Mouse (Mus musculus) layer of hippocampus, postnatal 36 days (tissue): ENCODE measurements at regions not wholly inside any gene's neighbourhood (a gene's known extent, or its start where the extent isn't known, plus 50 kb on each side); places are given as distances from the start of the nearest gene placed in this dataset.
A peak's percentile ranks its signal among the peaks of the same experiment; 100 is the strongest.
"Not testable (repeated sequence)": the region's sequence is repeated elsewhere in the genome, so short reads cannot be mapped to it uniquely, and the experiment has no call there.

Experiments used
- DNase-seq, 2 experiments: peaks; one replicate each; pipeline ENCODE4 v3.0.0; 2022

DNA sequence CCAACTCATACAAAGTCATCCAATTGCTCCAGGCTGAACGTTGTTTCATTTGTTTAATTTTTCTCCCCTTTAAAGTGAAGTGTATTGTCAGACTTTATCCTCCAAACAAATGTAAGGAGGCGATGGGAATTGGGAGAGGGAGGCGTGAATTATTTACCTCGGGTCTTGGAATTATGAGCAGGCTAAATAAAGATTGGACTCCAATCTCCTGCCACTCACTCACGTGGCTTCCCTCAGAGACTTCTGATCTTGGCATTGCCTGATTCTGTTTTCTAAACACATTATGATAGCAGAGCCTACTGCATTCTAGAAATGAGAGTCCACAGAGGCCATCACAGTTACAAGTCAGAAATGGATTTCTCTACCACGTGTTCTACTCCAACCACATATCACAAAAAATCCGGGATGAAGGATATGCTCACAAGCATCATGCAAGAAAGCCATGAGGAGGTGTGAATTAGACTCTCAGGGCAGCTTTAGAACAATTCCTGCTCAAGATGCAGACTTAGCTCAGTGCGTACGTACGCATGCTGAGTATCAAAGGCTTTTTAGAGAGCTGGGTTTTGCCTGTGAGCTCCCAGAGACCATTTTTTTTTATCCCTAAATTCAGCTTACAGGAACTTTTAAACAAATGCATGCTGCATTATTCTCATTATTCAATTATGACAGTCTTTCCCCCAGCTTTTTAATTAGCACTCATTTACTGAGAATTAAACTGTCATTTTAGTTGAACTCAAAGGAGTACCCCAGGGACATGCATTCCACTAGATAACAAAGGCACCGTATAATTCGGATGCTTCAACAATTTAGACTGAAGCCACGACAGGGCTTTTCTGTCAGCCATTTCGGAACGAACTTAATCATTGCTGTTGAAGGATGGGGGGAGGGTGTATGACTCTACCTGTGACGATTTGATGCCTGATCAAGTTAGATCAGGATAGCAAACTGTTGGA is 269.2 kb upstream of the Ubash3b start:
- no peak for DNase-seq

DNA sequence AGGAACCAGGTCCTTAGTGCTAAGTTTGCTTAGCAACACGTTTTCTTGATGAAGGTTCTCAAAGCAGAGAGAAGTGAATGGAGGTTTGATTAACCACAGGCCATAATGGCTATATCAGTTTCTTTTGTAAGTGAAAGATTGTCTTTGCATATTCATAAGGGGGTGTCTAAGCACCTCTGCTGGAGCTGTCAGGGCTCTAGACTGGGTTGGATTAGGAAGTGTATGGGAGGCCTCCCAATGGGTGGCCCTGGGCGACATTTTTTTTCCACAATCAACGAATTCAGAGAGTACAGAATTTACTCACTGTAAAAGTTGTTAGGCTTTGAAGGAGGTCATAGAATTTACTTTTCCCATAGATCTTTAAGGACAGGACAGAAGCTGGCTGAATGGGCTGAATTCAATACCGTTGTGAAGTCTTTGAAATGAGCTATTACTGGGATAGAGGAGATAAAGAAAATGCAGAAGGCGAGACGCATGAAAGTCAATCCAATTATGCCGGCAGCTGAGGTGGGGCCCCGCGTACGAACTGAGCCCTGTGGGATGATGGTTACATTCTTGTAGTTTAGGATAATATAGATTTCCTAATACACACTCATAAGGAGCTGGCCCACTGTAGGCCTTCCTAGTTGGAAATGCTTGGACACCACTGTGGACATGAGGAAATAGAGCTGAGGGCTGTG is 268.4 kb upstream of the Ubash3b start:
- DNase-seq = no peak

DNA sequence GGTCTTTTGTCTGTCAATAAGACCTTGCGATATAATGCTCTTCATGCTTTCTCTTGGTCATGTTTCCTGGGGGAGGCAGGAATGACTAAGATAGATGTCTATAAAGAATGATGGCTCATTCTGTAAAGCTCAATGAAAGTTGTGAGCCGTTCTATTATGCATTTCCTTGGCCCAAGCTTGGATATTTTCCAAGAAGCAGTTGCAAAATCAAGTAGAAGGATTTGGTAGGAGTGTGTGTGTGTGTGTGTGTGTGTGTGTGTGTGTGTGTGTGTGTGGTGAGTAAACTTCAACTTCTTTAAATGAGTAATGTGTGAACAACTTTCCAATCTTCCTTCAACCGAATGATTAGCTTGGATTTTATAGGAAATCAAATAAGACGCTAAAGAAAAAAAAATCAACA is 267.7 kb upstream of the Ubash3b start:
- no peak for DNase-seq

DNA sequence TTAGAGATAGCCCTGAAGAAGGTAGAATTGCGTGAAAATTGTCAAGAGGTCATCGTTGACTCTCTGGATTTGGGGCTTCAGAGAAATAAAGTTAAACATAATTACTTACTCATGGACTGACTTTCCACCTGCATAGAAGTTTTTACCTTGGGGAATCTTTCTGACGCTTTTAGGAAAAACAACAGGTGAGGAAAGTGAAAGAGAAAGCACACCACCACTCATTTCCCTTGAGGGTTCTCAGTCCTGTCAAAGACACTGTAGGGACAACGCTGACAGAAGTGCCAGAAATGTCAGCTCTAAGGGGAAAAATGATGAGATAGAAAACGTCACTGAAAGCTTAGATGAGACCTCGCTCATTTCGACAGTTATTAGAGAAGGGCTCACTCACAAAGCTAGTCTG is 265.2 kb upstream of the Ubash3b start:
- DNase-seq = no peak

DNA sequence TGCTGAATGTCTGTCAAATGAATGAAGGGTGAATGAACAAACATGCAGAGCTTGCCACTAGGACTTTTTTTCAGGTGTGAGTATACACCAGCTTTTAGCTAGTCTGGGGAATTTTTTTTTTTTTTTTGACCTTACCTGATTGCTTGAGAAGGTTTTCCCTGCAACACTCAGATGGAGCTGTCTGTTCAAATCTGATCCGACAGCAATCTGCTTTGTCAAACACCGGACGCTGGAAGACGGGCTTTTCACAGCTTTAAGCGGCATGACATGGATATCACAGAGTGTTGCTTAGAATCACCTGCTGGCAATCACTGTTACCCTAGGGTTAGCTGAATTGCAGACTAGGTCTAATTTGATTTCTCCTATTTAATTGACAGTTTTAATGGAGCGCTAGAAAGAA is 263.7 kb upstream of the Ubash3b start:
- no peak for DNase-seq

DNA sequence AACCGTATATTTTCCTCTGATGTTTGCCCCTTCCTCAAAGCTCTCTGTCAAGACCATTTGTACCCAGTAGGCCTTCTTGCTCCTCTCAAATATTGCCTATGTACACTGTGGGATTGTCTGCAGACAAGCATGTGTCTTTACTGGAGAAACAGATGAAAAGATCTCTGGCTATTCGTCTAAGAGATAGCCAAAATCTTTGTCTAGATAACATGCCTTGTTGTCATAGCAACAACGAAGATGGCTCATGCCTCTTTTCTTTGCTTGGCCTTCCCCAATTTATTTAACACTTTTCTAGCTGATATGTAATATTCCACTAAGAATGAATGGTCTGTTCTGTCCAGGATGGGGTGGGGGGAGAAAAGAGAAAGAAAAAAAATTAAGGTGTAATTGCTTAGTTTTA is 252.3 kb upstream of the Ubash3b start:
- DNase-seq = no peak

DNA sequence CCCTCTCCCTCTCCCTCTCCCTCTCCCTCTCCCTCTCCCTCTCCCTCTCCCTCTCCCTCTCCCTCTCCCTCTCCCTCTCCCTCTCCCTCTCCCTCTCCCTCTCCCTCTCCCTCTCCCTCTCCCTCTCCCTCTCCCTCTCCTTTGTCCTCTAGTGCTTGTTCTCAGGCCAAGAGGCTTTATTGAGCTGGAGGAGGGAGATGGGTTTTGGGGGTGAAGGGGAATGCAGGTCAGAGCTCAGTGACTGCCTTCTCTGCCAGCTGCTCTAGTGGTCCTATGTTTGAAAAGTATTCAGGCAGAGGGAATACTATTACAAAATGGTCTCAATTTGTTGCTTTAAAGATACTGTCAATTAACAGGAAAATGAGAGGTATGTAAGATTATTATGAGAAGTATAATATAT is 251.6 kb upstream of the Ubash3b start:
- DNase-seq = not testable (repeated sequence)

DNA sequence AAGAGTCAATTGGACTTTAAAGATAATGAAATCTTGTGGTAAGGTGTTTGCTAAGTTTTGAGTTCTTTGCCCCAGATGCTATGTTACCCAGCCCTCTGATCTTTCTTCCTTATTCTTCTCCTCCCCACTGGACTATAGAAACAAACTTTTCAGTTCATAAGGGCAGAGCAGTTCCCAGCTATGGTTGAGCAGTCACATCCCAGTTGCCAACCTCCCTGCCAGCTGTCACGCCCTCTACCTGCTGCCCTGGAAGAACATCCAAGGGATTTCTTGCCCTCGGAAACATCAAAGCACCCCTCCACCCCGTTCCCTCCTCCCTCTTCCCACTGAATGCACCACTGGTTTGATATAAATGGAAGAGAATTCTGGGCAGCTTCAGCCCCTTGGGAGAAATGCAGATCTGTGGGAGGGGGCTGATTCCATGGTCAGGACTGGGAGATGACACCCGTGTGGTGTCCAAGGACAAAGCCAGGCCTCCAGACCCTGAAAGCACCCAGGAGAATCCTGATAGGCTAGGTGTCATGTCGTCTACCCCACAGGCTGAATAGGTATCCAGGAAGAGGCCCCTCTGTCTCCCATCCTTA is 250.8 kb upstream of the Ubash3b start:
- no peak for DNase-seq

DNA sequence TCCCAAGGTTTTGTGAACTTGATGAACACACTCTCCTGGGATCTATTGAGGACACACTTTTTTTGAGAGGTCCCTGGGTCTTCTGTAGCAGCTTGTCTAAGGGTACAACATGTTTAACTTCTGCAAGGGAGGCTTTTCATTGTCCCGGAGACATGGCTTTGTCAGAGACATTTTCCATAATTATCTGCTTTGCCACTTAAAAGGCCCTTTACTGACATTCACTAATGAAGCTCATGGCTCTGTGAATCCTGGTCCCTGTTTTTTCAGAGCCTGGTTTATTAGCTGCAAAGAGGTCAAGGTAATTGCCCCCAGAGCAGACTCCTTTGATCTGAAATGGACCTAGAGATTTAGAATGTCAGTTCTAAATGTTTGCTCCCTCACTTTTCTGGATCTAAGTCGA is 246.8 kb upstream of the Ubash3b start:
- no peak for DNase-seq

DNA sequence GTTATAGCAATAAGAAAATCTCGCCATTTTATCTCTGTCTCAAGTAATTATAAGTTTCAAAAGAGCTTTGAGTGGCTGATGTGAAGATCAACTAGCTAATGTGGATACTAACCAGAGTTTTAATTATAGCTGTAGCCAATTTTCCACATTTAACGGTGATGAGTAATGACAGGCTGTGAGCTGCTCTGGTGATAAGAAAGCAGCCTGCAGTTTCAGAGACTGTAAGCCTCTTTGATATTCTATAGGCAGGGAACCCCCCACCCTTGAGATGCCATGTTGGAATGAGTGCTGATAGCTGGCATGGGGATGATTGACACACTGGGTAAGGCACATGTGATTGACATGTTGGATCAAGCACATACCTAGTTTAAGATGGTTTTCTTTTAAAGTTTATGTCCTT is 245.6 kb upstream of the Ubash3b start:
- no peak for DNase-seq

DNA sequence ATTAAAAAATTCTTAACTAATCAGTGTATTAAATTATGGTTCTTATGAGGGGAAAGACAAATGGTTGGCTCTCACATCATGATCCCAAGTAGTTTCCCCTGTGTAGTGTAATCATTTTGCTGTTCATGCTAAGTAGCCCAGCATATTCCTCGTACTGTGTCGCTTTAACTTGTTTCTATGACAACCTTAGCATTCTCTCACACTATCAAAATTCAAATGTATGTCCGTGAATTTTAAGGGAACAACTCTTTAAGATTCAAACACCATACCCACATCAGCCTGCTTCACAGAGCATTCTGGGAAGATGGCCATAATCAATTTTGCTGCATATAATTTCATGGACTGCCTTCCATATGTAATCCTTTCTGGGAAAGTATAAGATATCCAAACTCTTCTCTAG is 241.4 kb upstream of the Ubash3b start:
- no peak for DNase-seq

DNA sequence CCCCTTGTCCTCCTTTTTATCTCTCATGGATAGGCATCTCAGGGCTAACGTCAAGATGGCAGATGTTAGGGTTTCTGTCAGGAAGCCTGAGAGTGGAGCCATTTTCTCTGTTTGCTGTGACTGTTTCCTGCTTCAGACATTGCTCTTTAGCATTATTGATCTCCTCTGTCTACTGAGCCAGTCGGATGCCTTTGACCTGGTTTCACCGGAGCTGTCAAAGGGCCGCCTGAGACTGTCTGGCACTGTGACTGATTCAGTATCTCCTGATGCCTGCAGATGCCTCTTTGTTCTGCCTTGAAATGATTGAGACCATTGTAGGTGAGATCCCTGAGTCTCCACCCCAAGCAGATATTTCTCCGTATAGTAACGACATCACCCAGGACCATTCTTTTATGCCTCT is 239.5 kb upstream of the Ubash3b start:
- no peak for DNase-seq

DNA sequence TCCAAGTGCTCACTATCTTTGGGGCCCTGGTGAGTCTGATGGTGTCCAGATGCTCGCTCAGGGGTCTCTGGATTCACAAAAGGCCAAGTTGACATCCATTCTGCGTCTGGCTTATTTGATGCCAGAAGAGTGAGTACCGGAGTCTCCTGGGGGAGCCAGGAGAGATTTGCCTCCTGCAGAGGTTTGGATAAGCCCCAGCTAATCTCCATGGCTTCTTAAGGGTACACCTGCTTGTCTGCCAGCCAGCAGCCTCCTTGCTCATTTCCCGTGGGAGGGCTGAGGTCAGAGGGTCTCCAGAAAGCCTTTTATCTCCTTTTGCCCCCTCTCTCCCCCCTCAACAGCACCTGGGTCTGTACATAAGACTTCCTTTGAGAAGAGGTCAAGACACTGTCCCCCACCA is 234.0 kb upstream of the Ubash3b start:
- no peak for DNase-seq

DNA sequence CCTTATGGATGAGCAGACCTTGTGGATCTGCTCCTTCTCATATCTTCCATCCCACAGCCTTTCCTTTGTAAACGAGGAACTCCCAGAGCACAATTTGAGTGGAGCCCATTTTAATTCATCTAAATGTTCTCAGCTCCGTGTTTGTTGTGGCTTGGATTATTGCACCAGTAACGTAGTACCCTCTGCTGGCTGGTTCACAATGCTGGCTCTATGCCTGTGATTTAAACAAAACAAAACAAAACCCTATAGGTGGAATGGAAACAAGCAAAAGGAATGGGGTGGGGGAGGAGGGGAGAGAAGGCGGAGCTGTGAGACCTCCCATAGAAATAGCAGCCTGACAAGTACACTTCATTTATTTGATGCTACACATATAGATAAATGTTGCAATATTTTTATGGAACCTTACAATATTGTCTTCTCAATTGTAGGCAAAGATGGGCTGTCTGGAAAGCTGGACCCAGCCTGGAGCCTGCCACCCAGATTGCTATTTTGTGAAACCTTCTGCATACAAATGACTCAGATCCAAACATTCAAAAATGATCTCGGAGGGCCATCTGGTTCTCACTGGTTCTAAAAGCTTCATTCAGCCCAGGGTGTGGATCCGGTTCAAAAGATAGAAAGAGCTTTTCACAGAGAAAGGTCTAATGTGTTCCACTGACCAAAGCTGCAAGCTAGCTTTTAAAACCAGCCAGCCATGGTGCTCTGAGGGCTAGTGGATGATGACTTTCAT is 230.3 kb upstream of the Ubash3b start:
- DNase-seq = peak in 1 of 2 experiments; percentile 47

DNA sequence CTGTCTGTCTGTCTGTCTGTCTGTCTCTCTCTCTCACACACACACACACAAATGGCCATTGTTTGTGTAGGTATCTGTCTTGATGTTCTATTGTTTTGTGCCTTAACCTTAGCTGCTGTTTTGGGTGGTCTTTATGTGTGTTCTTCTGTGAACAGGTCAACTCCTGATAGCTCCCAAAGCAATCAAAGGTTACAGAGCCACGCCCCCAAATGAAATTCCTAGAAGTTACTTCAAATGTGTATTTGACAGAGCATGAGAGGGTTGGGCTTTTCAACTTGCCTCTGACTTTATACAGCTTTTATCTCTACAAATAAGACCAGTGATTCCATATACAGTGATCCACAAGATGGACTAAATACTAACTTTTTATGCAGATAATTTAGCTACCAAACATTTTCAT is 217.8 kb upstream of the Ubash3b start:
- no peak for DNase-seq

DNA sequence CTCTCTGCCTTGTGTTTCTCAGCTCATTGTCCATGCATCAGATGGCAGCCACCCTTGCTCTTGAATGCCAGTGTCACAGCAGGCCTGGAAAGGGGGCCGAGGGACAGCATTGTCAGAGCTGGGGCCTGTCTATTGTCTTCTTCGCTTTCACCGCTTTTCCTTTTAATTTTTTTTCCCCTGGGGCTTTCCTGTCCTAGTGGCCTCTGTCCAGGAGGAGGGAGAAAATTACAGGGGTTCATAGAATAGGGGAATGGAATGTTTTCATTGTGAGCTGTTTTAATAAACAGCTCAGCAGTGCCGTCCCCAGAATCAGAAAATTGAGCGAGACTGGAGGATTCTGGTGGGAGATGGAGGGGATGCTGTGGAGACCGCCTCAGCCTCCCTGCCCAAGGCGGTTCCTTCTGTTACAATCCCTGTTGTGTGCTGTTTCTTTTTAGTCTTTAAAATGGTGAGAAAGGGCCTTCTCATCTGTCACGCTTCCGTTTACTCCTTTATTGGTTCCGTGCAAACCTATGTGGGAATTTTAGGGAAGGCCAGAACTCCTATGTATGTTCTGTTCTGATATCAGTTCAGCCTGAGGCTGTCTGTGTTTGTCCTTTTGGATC is 217.2 kb upstream of the Ubash3b start:
- DNase-seq = peak in 1 of 2 experiments; percentile 19

DNA sequence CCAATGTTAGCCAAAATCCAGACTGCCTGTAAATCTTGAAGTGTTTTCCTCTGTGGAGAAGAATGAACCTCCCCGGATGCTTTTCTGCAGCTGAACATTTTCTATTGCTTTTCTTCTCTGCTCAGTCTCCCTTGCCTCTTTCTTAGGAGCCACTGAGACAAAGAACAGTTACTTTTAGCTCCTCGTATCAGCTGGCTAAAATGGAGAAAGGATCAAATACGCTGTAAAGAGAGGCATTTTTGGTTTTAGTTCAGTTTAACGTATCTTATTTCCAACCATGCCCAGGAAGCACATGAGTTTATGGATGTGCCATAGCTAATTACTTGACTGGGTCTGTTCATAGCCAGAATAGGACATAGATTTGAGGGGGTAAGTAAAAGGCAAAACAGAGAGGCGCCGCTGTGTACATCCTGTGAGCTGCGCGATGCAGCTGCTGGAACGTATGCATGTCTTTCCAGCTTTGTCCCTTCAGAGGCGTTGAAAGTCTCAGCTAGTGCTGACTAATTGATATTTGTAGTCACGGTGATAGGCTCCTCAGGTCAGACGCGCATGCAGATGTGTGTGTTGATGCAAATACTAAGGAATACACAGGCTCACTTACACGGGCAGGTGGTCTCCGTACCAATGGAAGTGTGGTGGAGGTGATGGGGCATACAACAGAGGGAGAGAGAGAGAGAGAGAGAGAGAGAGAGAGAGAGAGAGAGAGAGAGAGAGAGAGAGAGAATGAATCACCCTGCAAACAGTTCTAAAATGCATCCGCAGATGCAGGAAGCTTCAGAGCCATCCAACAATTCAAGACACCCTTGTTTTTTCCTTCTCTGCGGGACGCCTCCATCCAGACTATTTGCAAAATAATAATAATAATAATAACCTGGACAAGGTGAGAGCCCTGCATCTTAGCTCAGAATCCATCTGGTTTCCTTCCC is 216.5 kb upstream of the Ubash3b start:
- DNase-seq = peak in 1 of 2 experiments; percentile 21

DNA sequence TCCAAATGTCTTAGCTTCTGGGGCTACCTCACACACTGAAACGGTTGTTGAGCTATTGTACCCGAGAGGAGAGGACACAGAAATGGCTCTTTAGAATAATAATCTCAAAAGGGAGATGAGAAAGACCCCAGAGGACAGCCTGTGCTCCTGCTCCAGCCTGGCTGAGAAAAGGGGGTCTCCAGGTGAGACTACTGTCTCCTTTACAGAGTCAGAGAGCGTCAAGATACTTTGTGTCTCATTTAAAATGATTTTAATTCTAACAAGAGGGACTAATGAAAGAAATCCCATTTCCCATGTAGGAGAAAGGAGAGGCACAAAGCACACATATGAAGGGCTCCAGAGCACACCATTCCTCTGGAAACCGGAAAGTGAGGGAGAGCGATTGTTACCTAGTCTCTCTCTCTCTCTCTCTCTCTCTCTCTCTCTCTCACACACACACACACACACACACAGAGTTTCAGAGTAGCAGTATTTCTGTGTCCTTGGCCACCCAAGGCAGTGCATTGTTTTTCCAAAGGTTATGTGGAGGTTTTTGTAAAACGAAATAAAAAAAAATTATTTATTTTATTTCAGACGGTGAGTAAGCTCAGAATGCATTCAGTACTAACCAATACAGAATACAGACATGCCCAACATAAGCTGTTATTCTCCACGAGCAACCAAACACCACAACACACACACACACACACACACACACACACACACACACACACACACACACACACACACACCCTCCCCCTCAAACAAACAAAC is 215.6 kb upstream of the Ubash3b start:
- no peak for DNase-seq

DNA sequence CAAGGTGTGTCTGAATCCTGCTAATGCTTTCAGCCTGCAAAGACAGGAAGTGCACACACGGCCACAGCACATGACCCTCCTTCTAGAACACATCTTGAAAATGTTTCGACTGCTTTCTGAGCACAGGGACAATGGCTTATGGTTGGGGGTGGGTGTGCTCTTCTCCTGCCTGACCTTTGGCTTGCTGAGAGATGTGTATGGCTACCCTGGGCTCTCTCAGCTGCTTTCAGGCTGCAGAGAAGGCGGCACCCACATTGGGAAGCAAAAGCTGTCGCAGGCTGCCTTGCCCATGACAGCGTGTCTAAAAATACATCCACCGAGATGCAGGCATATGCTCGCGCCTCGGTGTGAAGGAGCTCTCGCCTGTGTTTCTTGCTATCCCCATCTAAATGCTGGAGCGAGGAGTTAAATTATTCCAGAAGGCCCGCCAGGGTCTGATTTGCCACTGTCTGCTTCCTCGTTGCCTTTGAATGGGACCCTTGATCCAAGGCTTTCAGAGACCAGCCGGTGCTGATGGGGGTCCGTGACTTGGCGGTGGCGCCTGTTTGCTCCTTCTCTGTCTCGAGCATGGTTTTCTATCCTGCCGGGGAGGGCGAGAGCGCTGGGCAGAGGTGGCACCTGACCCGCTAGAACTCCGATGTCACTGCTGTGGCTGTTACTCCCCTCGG is 214.6 kb upstream of the Ubash3b start:
- peak; percentile 60 to 66 for DNase-seq
